Mouse (Mus musculus) kidney, adult 2 months (tissue): ENCODE data around the gene Creld2. TPM values are rescaled to one million over a fixed set of nuclear protein-coding genes. Genes with fewer than 3 reads are reported as not detected.
A peak's percentile ranks its signal among the peaks of the same experiment; 100 is the strongest.

Source experiments
- DNase-seq: peaks from one replicate; pipeline ENCODE4 v3.0.0; 2021
- H3K27ac ChIP-seq: fragments of 200-500 bp; 2 replicates; pipeline ENCODE4 v1.5.1; 2012; ENCODE audit warnings: low read depth, low read length, control low read depth, inconsistent platforms; ENCODE audit not compliant: insufficient read depth
- H3K27me3 ChIP-seq: fragments of 200-500 bp; replicated peaks from 2 replicates; pipeline ENCODE4 v1.6.1; 2012; ENCODE audit warnings: mild to moderate bottlenecking, moderate library complexity, low read length, inconsistent platforms; ENCODE audit not compliant: control insufficient read depth, insufficient read depth
- H3K36me3 ChIP-seq: fragments of 200-500 bp; 2 replicates; pipeline ENCODE4 v1.6.1; 2012; ENCODE audit warnings: mild to moderate bottlenecking, moderate library complexity, low read length, inconsistent platforms; ENCODE audit not compliant: control insufficient read depth, insufficient read depth
- H3K4me1 ChIP-seq: fragments of 200-500 bp; 2 replicates; pipeline ENCODE4 v1.6.1; 2011; ENCODE audit warnings: low read length; ENCODE audit not compliant: control insufficient read depth, insufficient read depth
- H3K4me3 ChIP-seq: fragments of 200-500 bp; 2 replicates; pipeline ENCODE4 v1.5.1; 2011; ENCODE audit warnings: mild to moderate bottlenecking, low read depth, low read length, control low read depth; ENCODE audit not compliant: insufficient read depth
- CTCF ChIP-seq: fragments of 200-500 bp; conservative IDR thresholded peaks from 2 replicates; pipeline ENCODE4 v1.5.1; 2011; ENCODE audit warnings: low read depth, mild to moderate bottlenecking, control low read depth, low read length, moderate library complexity, mixed read lengths; ENCODE audit not compliant: insufficient read depth, insufficient read length
- POLR2A ChIP-seq: fragments of 200-500 bp; IDR thresholded peaks from one replicate; pipeline ENCODE4 v1.6.1; 2011; ENCODE audit warnings: low read depth, low read length, control low read depth
- WGBS: fragments of 180-500 bp; shearing (Covaris S2); methylation state at CpG from one replicate; pipeline ENCODE4 v1.1.7; 2018; 5-methylcytosine and 5-hydroxymethylcytosine counted together
- polyA plus RNA-seq: library from polyadenylated mRNA; depleted of rRNA; stranded (reverse); fragments of >200 nt; gene quantifications from 2 replicates; pipeline ENCODE4 v1.2.3, GENCODE M21; 2012

Gene Creld2
- polyA plus RNA-seq, 1 experiment = 30.4 TPM

DNA sequence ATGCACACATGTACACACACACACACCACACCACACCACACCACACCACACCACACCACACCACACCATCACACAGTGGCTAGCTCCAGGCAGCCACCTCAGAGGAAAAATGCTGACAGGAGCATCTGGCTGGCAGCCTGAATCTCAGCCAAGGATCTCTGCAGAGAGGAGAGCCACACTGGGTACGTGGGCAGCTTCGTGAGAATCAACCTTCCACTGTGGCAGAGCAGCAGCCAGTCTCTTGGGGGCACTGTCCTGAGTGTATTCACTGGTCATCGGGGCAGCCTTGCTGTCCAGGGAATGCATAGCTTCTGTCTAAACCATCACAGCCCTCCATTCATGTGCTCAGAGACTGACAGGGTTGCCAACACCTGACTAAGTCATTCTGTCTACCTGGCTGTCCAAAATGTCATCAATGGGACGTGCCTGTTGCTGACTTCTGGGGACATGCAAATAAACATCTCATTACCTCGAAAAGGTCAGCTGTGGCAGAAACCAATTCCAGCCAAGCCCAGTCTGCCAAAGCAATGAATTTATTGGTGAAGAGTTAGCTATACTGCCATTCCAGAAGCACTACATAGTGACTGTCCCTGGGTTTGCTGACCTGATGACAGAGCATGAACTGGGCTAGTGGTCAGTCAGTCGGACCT lies 10.5 kb downstream of the Creld2 start:
- Histone ChIP-seq H3K4me1 (peaks cover 37% of the 10 kb centered on the region), H3K4me3 (no peak overlapping the region), H3K27ac (peak overlapping the region; percentile 82), H3K36me3 (no peaks in the 10 kb centered on the region), H3K27me3 (no peaks in the 10 kb centered on the region)
- TF ChIP-seq POLR2A (no peak), CTCF (0 out of 2 replicates have a peak, but pooled peaks have one; percentile 19)
- WGBS = 38% methylated on average over 6 of the region's 6 CpGs
- peak; percentile 87 for DNase-seq

DNA sequence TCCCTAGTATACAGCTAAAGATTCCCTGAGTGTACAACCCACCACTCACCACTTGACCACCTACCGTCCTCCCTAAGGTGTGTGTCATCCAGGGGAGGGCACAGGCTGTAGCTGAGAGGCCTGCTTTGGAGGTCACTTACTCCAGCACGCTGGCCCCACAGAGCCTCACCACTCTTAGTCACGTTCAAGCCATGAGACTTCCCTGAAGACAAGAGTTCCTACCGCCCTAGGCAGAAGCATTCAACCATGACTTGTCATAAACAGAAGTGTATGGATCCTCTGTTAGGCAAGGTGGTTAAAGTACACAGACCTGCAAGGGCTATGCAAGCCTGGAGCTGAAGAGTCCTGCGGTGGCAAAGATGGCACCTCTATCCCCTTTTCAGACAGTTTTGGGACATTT lies 11.2 kb downstream of the Creld2 start:
- peaks cover 37% of the 10 kb centered on the region for H3K4me1 ChIP-seq
- no peaks in the 10 kb centered on the region for H3K27me3 ChIP-seq
- 43% methylated on average over 5 of the region's 5 CpGs for WGBS
- H3K4me3 ChIP-seq = no peak overlapping the region
- DNase-seq = peak; percentile 61
- TF ChIP-seq POLR2A (no peak), CTCF (no peak)
- H3K36me3 ChIP-seq = no peaks in the 10 kb centered on the region
- peak overlapping the region; percentile 82 for H3K27ac ChIP-seq

DNA sequence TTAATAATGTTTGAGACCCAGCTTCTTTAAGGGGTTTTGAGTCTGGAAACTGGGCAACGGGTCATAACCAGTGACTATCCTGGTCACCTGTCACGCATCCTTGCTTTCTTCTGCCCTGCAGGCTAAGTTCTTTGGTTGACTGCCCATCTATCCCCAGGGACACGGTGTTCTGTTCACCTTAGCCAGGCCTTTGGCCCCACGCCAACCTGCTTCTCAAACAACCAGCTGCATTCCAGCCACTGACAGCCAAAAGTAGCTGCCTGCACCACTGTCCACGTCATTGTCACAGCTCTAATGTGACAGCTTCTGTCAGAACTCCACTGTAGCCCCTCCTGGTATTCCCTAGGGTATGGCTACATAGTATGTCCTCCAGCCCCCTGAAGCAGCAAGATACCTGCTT lies 12.0 kb downstream of the Creld2 start:
- Histone ChIP-seq H3K27ac (peak overlapping the region; percentile 82), H3K36me3 (no peaks in the 10 kb centered on the region), H3K4me3 (no peak overlapping the region), H3K27me3 (no peaks in the 10 kb centered on the region), H3K4me1 (peaks cover 40% of the 10 kb centered on the region)
- peak; percentile 98 for DNase-seq
- 23% methylated on average over 5 of the region's 5 CpGs for WGBS
- TF ChIP-seq CTCF (0 out of 2 replicates have a peak, but pooled peaks have one; percentile 5), POLR2A (no peak)

DNA sequence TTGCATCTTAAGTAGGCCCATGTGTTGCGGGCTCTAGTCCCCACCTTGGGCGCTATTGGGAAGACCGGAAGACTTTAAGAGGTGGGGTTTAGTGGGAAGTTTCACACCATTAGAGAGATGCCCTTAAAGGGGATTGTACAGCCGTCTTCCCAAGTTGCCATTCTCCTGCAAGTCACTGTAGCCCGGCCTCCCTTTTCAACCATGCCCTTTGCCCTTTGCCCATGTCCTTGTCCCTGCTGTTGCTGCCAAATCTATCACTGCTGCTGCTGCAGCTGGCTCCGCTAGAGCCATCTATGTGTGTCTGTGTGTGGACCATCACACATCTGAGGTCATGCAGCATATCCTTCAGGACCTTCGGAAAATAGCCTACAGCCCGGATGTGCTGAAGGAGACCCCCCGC lies 13.1 kb downstream of the Creld2 start:
- TF ChIP-seq POLR2A = no peak
- TF ChIP-seq CTCF = no peak
- no peak overlapping the region for H3K4me3 ChIP-seq
- DNase-seq = peak; percentile 85
- peaks cover 42% of the 10 kb centered on the region for H3K4me1 ChIP-seq
- WGBS = 60% methylated on average over 9 of the region's 9 CpGs
- peak overlapping the region; percentile 54 for H3K27ac ChIP-seq
- no peaks in the 10 kb centered on the region for H3K36me3 ChIP-seq
- H3K27me3 ChIP-seq = no peaks in the 10 kb centered on the region

DNA sequence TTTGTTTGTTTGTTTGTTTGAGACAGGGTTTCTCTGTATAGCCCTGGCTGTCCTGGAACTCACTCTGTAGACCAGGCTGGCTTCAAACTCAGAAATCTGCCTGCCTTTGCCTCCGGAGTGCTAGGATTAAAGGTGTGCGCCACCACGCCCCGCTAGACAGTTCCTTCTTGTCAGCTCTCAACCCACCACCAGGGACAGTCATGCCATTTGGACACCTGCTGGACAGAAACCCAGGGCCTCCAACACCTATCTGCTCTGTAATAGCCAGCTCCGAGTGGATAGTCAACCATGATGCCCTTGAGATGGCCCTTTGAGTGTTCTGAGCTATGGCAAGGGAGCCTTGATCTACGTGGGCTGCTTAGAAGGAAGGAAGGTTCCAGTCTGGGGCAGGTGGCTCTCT lies 16.6 kb downstream of the Creld2 start:
- 84% methylated on average over 6 of the region's 6 CpGs for WGBS

DNA sequence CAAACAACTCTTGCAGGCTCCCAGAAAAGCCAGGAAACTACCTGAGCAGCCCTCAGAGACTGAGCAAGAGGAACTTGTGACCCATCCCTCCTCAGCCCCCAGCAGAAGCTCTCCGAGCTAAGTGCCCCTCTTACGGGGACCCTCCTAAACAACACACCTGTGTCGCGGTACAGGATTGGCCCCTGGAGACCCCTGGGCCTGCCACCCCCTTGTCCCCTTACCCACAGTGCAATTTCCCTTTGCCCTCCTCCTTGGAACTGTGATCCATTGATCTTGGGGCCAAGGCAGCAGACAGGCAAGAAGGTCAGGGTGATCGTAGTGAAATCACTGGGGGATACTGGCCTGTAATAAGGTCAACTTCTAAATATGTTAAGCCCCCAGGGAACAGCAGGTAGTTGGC lies 17.1 kb downstream of the Creld2 start:
- Histone ChIP-seq H3K4me1 (peaks cover 27% of the 10 kb centered on the region), H3K27ac (no peak overlapping the region), H3K4me3 (no peak overlapping the region), H3K36me3 (no peaks in the 10 kb centered on the region), H3K27me3 (no peaks in the 10 kb centered on the region)
- no peak for DNase-seq
- TF ChIP-seq POLR2A (no peak), CTCF (no peak)
- 71% methylated on average over 5 of the region's 5 CpGs for WGBS

More for the DNA sequence above, 16.6 kb downstream of the Creld2 start:
- Histone ChIP-seq H3K4me3 (no peak overlapping the region), H3K4me1 (peaks cover 31% of the 10 kb centered on the region), H3K36me3 (no peaks in the 10 kb centered on the region), H3K27ac (no peak overlapping the region), H3K27me3 (no peaks in the 10 kb centered on the region)
- TF ChIP-seq POLR2A (no peak), CTCF (peak; percentile 31; the same call in 1 of the 2 replicates)
- DNase-seq = peak; percentile 43

DNA sequence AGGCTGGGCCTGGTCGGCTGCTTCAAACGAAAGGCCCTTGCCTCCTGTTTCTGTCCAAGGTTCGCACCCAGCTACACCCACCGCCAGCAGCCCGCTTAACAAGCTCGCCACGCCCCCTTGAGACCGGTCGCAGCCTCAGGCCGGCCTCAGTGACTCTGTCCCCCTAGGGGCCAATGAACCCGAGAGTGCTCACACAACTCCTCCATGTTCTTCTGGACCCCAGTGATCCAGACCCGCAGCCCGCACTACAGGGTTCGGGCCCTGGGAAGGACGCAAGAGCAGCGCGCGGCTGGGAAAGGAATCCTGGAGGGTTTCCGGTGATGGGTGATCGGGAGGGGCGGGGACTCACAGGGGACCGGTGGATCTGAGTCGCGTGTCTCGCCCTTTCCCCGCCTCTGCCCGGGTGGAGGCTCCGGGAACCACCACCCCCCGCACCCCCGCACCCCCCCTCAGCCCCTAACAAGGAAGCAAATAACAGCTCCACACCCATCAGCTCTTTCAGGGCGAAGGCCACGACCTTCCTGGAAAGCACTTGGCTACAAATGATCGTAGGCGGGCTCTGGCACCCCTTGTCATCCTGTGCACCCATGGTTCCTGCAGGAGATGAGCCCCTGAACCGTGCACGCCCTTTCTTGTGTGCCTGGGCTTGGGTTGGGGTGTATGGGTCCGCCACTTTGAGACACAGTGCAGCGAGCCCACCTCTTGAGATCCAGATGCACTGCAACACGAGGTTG lies 17.9 kb downstream of the Creld2 start:
- Histone ChIP-seq H3K4me3 (peak overlapping the region; percentile 48), H3K27me3 (no peaks in the 10 kb centered on the region), H3K27ac (peak overlapping the region; percentile 36; the same call in 1 of the 2 replicates), H3K36me3 (no peaks in the 10 kb centered on the region), H3K4me1 (peaks cover 20% of the 10 kb centered on the region)
- WGBS = 7% methylated on average over 39 of the region's 39 CpGs
- TF ChIP-seq POLR2A (no peak), CTCF (no peak)
- peak; percentile 91 for DNase-seq
